Mouse (Mus musculus): ENCODE measurements around the gene Cebpa. TPM values are rescaled to one million over a fixed set of nuclear protein-coding genes. Genes with fewer than 3 reads are reported as not detected.

The Cebpa gene
- polyA plus RNA-seq, 1 experiment, result 56.3 TPM

- no peak for DNase-seq
- no peaks in the 10 kb centered on the region for H3K4me1 ChIP-seq (replicated peaks; ENCODE audit: control insufficient read depth, insufficient read depth, low read length)
- no peak overlapping the region for H3K27ac ChIP-seq (ENCODE audit: control insufficient read depth, insufficient read depth, low read length)
- H3K4me3 ChIP-seq (ENCODE audit: control insufficient read depth, insufficient read depth, low read length), result no peak overlapping the region
- H3K27me3 ChIP-seq (ENCODE audit: control insufficient read depth, insufficient read depth, low read length), result no peaks in the 10 kb centered on the region
- TF ChIP-seq CTCF (IDR thresholded peaks at IDR 0.05; ENCODE audit: borderline replicate concordance, control insufficient read depth, extremely low read depth, insufficient read depth, low read length, poor library complexity) (no peak), POLR2A (IDR thresholded peaks at IDR 0.05; ENCODE audit: control insufficient read depth, extremely low read depth, insufficient read depth, low read length, poor library complexity) (no peak)
- 83% methylated on average over 4 of the region's 4 CpGs for WGBS
- no peaks in the 10 kb centered on the region for H3K36me3 ChIP-seq (ENCODE audit: control insufficient read depth, insufficient read depth, low read length)
Measured at GRCm38 (mm10) chr7:35138481-35138880, 19.4 kb downstream of the Cebpa start.

- H3K27ac ChIP-seq (ENCODE audit: control insufficient read depth, insufficient read depth, low read length), result no peak overlapping the region
- no peaks in the 10 kb centered on the region for H3K4me1 ChIP-seq (replicated peaks; ENCODE audit: control insufficient read depth, insufficient read depth, low read length)
- DNase-seq, result no peak
- TF ChIP-seq POLR2A (IDR thresholded peaks at IDR 0.05; ENCODE audit: control insufficient read depth, extremely low read depth, insufficient read depth, low read length, poor library complexity) (no peak), CTCF (IDR thresholded peaks at IDR 0.05; ENCODE audit: borderline replicate concordance, control insufficient read depth, extremely low read depth, insufficient read depth, low read length, poor library complexity) (no peak)
- no peaks in the 10 kb centered on the region for H3K36me3 ChIP-seq (ENCODE audit: control insufficient read depth, insufficient read depth, low read length)
- no peaks in the 10 kb centered on the region for H3K27me3 ChIP-seq (ENCODE audit: control insufficient read depth, insufficient read depth, low read length)
- no peak overlapping the region for H3K4me3 ChIP-seq (ENCODE audit: control insufficient read depth, insufficient read depth, low read length)
- 37% methylated on average over 5 of the region's 5 CpGs for WGBS
Measured at GRCm38 (mm10) chr7:35139880-35140279, 20.8 kb downstream of the Cebpa start.

- no peak for DNase-seq
- Histone ChIP-seq H3K4me1 (replicated peaks; ENCODE audit: control insufficient read depth, insufficient read depth, low read length) (no peaks in the 10 kb centered on the region), H3K4me3 (ENCODE audit: control insufficient read depth, insufficient read depth, low read length) (no peak overlapping the region), H3K36me3 (ENCODE audit: control insufficient read depth, insufficient read depth, low read length) (no peaks in the 10 kb centered on the region), H3K27ac (ENCODE audit: control insufficient read depth, insufficient read depth, low read length) (no peak overlapping the region), H3K27me3 (ENCODE audit: control insufficient read depth, insufficient read depth, low read length) (no peaks in the 10 kb centered on the region)
- TF ChIP-seq CTCF (IDR thresholded peaks at IDR 0.05; ENCODE audit: borderline replicate concordance, control insufficient read depth, extremely low read depth, insufficient read depth, low read length, poor library complexity) (no peak), POLR2A (IDR thresholded peaks at IDR 0.05; ENCODE audit: control insufficient read depth, extremely low read depth, insufficient read depth, low read length, poor library complexity) (no peak)
- 94% methylated on average over 5 of the region's 5 CpGs for WGBS
Measured at GRCm38 (mm10) chr7:35141519-35141918, 22.4 kb downstream of the Cebpa start.

GRCm38 (mm10) chr7:35142522-35142921 is 23.4 kb downstream of the Cebpa start:
- no peak for TF ChIP-seq POLR2A (IDR thresholded peaks at IDR 0.05; ENCODE audit: control insufficient read depth, extremely low read depth, insufficient read depth, low read length, poor library complexity)
- no peak for TF ChIP-seq CTCF (IDR thresholded peaks at IDR 0.05; ENCODE audit: borderline replicate concordance, control insufficient read depth, extremely low read depth, insufficient read depth, low read length, poor library complexity)
- H3K4me1 ChIP-seq (replicated peaks; ENCODE audit: control insufficient read depth, insufficient read depth, low read length), result no peaks in the 10 kb centered on the region
- 93% methylated on average over 8 of the region's 8 CpGs for whole genome bisulfite sequencing
- no peak overlapping the region for H3K27ac ChIP-seq (ENCODE audit: control insufficient read depth, insufficient read depth, low read length)
- H3K36me3 ChIP-seq (ENCODE audit: control insufficient read depth, insufficient read depth, low read length), result no peaks in the 10 kb centered on the region
- no peaks in the 10 kb centered on the region for H3K27me3 ChIP-seq (ENCODE audit: control insufficient read depth, insufficient read depth, low read length)
- no peak for DNase-seq
- H3K4me3 ChIP-seq (ENCODE audit: control insufficient read depth, insufficient read depth, low read length), result no peak overlapping the region

- H3K4me1 ChIP-seq (replicated peaks; ENCODE audit: control insufficient read depth, insufficient read depth, low read length), result no peaks in the 10 kb centered on the region
- 79% methylated on average over 6 of the region's 6 CpGs for WGBS
- DNase-seq, result no peak
- no peaks in the 10 kb centered on the region for H3K27me3 ChIP-seq (ENCODE audit: control insufficient read depth, insufficient read depth, low read length)
- no peaks in the 10 kb centered on the region for H3K36me3 ChIP-seq (ENCODE audit: control insufficient read depth, insufficient read depth, low read length)
- no peak overlapping the region for H3K27ac ChIP-seq (ENCODE audit: control insufficient read depth, insufficient read depth, low read length)
- no peak overlapping the region for H3K4me3 ChIP-seq (ENCODE audit: control insufficient read depth, insufficient read depth, low read length)
- no peak for TF ChIP-seq POLR2A (IDR thresholded peaks at IDR 0.05; ENCODE audit: control insufficient read depth, extremely low read depth, insufficient read depth, low read length, poor library complexity)
- no peak for TF ChIP-seq CTCF (IDR thresholded peaks at IDR 0.05; ENCODE audit: borderline replicate concordance, control insufficient read depth, extremely low read depth, insufficient read depth, low read length, poor library complexity)
Measured at GRCm38 (mm10) chr7:35143864-35144618, 24.9 kb downstream of the Cebpa start.

DNA sequence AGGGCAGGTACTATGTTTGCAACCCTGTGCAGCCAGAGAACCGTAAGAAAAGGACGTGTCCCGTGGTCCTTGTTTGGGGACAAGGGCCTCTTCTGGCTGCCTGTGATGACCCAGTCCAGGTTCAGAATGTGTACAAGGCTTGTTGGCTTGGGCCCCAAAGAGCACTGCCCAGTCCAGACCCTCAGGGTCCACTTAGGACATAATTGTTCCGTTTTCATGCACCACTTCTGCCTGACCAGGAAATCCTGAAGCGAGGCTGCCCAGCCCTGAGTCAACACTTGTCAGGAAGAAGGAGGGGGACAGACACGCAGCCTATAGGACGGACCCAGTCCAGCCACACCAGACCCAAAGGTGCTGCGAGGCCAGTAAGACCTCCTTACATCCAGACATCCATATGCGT is 26.0 kb downstream of the Cebpa start:
- H3K4me3 ChIP-seq (ENCODE audit: control insufficient read depth, insufficient read depth, low read length), result no peak overlapping the region
- 90% methylated on average over 9 of the region's 9 CpGs for WGBS

More for the DNA sequence above, 26.0 kb downstream of the Cebpa start:
- TF ChIP-seq POLR2A (IDR thresholded peaks at IDR 0.05; ENCODE audit: control insufficient read depth, extremely low read depth, insufficient read depth, low read length, poor library complexity), result no peak
- TF ChIP-seq CTCF (IDR thresholded peaks at IDR 0.05; ENCODE audit: borderline replicate concordance, control insufficient read depth, extremely low read depth, insufficient read depth, low read length, poor library complexity), result no peak
- no peak for DNase-seq
- H3K27me3 ChIP-seq (ENCODE audit: control insufficient read depth, insufficient read depth, low read length), result no peaks in the 10 kb centered on the region
- no peak overlapping the region for H3K27ac ChIP-seq (ENCODE audit: control insufficient read depth, insufficient read depth, low read length)
- H3K36me3 ChIP-seq (ENCODE audit: control insufficient read depth, insufficient read depth, low read length), result no peaks in the 10 kb centered on the region
- no peaks in the 10 kb centered on the region for H3K4me1 ChIP-seq (replicated peaks; ENCODE audit: control insufficient read depth, insufficient read depth, low read length)
